Comparison of ENCODE assay signal across 17 mouse cellular contexts in genomic region chr2:84720718-84721117, GRCm38 (mm10). TPM values are rescaled to one million over a fixed set of nuclear protein-coding genes. Genes with fewer than 3 reads are reported as not detected.
"Had no signal": no experiment of that assay in that cellular context is flagged by ENCODE, and none has a peak within 500 bp of the region (broad histone marks: within the 10 kb centered on the region; RNA-seq: fewer than 3 reads in every experiment).

No protein-coding gene starts in this region.

- H3K27ac ChIP-seq: lung, embryonic 15.5 days; macrophage; midbrain, embryonic 13.5 days; midbrain, embryonic 15.5 days; neural tube, embryonic 12.5 days had no signal

- H3K9me3 ChIP-seq: lung, embryonic 15.5 days; megakaryocyte, embryonic 14.5 days; midbrain, embryonic 13.5 days; midbrain, embryonic 15.5 days; neural tube, embryonic 12.5 days had no signal

- ATAC-seq: lung, postnatal 0 days; midbrain, embryonic 13.5 days; midbrain, embryonic 15.5 days had no signal

- H3K27me3 ChIP-seq: lung, embryonic 15.5 days; megakaryocyte, embryonic 14.5 days; midbrain, embryonic 13.5 days; midbrain, embryonic 15.5 days; neural tube, embryonic 12.5 days had no signal

- H3K9ac ChIP-seq: lung, embryonic 15.5 days; midbrain, embryonic 13.5 days; midbrain, embryonic 15.5 days; neural tube, embryonic 12.5 days had no signal

- DNase-seq: lung, adult 2 months; lung, postnatal 14 days; lung, postnatal 36 days; right cerebral cortex, postnatal 14 days; thymus, adult 18-20 months; thymus, postnatal 14 days; thymus, postnatal 36 days had no signal

- H3K4me2 ChIP-seq: lung, embryonic 15.5 days; midbrain, embryonic 11.5 days; midbrain, embryonic 13.5 days; midbrain, embryonic 15.5 days; neural tube, embryonic 12.5 days had no signal

- H3K4me3 ChIP-seq: lung, embryonic 15.5 days; megakaryocyte, embryonic 14.5 days; midbrain, embryonic 13.5 days; midbrain, embryonic 15.5 days; neural tube, embryonic 12.5 days had no signal

RNA-seq across cellular contexts. Expression of gene Ypel4, which starts 13.1 kb away (rescaled TPM):
- total RNA-seq: monocyte, adult 5-6 weeks had no signal
- polyA plus RNA-seq: macrophage had no signal

RNA-seq across cellular contexts. Expression of gene Gm19426, which starts 22.7 kb away (rescaled TPM):
- total RNA-seq: monocyte, adult 5-6 weeks; neutrophil, adult 5-6 weeks had no signal
- polyA plus RNA-seq: macrophage had no signal
